Mouse (Mus musculus): ENCODE results near the gene Clcf1. TPM values are rescaled to one million over a fixed set of nuclear protein-coding genes. Genes with fewer than 3 reads are reported as not detected.

The Clcf1 gene
- polyA plus RNA-seq, 1 experiment from 2014 or later = 6.5 TPM

- H3K36me3 ChIP-seq (ENCODE audit: insufficient read depth, low read length) = no peaks in the 10 kb centered on the region
- no peak for TF ChIP-seq CTCF (IDR thresholded peaks at IDR 0.05; ENCODE audit: low read depth)
- peak overlapping the region; percentile 31 for H3K27ac ChIP-seq
- peaks cover 40% of the 10 kb centered on the region for H3K4me1 ChIP-seq (replicated peaks; ENCODE audit: insufficient read depth, low read length)
- H3K4me3 ChIP-seq (replicated peaks; ENCODE audit: low read depth, low read length) = no peak overlapping the region
- ATAC-seq (replicated peaks; ENCODE audit: low FRiP score, low read depth) (no peak), DNase-seq (ENCODE audit: low spot score) (no peak)
- H3K27me3 ChIP-seq (ENCODE audit: insufficient read depth, low read length) = no peaks in the 10 kb centered on the region
- 48% methylated on average over 4 of the region's 4 CpGs for WGBS
- H3K9me3 ChIP-seq (replicated peaks; ENCODE audit: low read length) = no peaks in the 10 kb centered on the region
- H3K9ac ChIP-seq (ENCODE audit: low read depth, low read length) = no peak overlapping the region; the same call in 1 of the 2 replicates
- H3K4me2 ChIP-seq (ENCODE audit: low read length) = peak overlapping the region; percentile 30; the same call in 1 of the 2 replicates
Observed at GRCm38 (mm10) chr19:4220416-4220815, 6.4 kb downstream of the Clcf1 start.

DNA sequence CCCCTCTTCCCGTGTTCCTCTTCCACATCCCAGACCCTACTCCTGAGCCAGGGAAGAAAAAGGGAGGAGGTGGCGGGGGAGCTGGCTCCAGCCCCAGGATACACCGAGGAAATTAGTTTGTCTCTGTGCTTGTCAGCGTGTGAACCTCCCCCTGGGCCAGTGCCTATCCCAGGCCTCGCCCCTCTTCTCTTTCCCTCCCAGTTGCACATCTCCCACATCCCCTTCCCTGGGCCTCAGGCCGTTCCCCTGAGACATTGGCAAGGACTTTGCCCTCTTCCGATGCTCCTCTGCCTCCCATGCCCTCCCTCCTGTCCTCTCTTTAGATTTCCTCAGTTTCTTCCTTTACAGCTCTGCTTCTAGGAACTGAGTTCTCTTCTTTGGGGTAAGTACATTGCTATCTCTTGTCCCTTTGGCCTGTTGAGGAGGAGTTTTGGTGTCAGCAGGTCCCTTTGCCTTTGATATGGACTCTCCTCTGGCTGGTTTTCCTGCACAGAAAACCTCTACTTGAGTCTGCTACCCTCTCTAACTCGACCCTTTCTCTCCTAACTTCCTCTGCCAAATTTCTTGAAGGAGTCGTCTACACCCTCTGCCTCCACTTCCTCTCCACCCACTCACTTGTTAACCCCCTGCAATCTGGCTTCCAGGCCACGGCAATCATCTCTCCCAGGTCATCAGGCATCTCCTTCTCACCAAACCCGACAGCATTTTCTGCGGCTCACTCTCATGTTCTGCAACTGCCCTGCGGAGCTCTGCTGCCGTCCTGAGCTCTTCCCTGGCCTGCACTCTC lies 7.1 kb downstream of the Clcf1 start:
- Histone ChIP-seq H3K4me2 (ENCODE audit: low read length) (peak overlapping the region; percentile 30), H3K9me3 (replicated peaks; ENCODE audit: low read length) (no peaks in the 10 kb centered on the region), H3K9ac (ENCODE audit: low read depth, low read length) (0 out of 2 replicates have a peak overlapping the region, but pooled peaks have one; percentile 31), H3K27ac (peak overlapping the region; percentile 64), H3K4me1 (replicated peaks; ENCODE audit: insufficient read depth, low read length) (peaks cover 39% of the 10 kb centered on the region), H3K36me3 (ENCODE audit: insufficient read depth, low read length) (no peaks in the 10 kb centered on the region), H3K27me3 (ENCODE audit: insufficient read depth, low read length) (no peaks in the 10 kb centered on the region), H3K4me3 (replicated peaks; ENCODE audit: low read depth, low read length) (no peak overlapping the region)
- 13% methylated on average over 14 of the region's 14 CpGs for WGBS
- peak; percentile 75 for DNase-seq (ENCODE audit: low spot score)
- TF ChIP-seq CTCF (IDR thresholded peaks at IDR 0.05; ENCODE audit: low read depth) = no peak
- no peak for ATAC-seq (replicated peaks; ENCODE audit: low FRiP score, low read depth)

DNA sequence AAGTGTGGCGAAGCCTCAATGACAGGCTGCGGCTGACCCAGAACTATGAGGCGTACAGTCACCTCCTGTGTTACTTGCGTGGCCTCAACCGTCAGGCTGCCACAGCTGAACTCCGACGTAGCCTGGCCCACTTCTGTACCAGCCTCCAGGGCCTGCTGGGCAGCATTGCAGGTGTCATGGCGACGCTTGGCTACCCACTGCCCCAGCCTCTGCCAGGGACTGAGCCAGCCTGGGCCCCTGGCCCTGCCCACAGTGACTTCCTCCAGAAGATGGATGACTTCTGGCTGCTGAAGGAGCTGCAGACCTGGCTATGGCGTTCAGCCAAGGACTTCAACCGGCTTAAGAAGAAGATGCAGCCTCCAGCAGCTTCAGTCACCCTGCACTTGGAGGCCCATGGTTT lies 8.1 kb downstream of the Clcf1 start:
- no peaks in the 10 kb centered on the region for H3K27me3 ChIP-seq (ENCODE audit: insufficient read depth, low read length)
- 22% methylated on average over 11 of the region's 11 CpGs for WGBS
- no peak overlapping the region for H3K4me3 ChIP-seq (replicated peaks; ENCODE audit: low read depth, low read length)
- ATAC-seq (replicated peaks; ENCODE audit: low FRiP score, low read depth) (peak; percentile 77; the same call in 1 of the 2 replicates), DNase-seq (ENCODE audit: low spot score) (peak; percentile 46)
- H3K4me2 ChIP-seq (ENCODE audit: low read length) = 0 out of 2 replicates have a peak overlapping the region, but pooled peaks have one; percentile 9
- no peak for TF ChIP-seq CTCF (IDR thresholded peaks at IDR 0.05; ENCODE audit: low read depth)
- peaks cover 31% of the 10 kb centered on the region for H3K4me1 ChIP-seq (replicated peaks; ENCODE audit: insufficient read depth, low read length)
- H3K36me3 ChIP-seq (ENCODE audit: insufficient read depth, low read length) = no peaks in the 10 kb centered on the region
- no peak overlapping the region for H3K9ac ChIP-seq (ENCODE audit: low read depth, low read length)
- H3K27ac ChIP-seq = peak overlapping the region; percentile 64; the same call in 1 of the 2 replicates
- H3K9me3 ChIP-seq (replicated peaks; ENCODE audit: low read length) = no peaks in the 10 kb centered on the region

GRCm38 (mm10) chr19:4226779-4227178 lies 12.7 kb downstream of the Clcf1 start:
- Histone ChIP-seq H3K9me3 (replicated peaks; ENCODE audit: low read length) (no peaks in the 10 kb centered on the region), H3K9ac (ENCODE audit: low read depth, low read length) (no peak overlapping the region), H3K4me3 (replicated peaks; ENCODE audit: low read depth, low read length) (no peak overlapping the region), H3K4me2 (ENCODE audit: low read length) (no peak overlapping the region), H3K4me1 (replicated peaks; ENCODE audit: insufficient read depth, low read length) (peaks cover 27% of the 10 kb centered on the region), H3K27me3 (ENCODE audit: insufficient read depth, low read length) (no peaks in the 10 kb centered on the region), H3K36me3 (ENCODE audit: insufficient read depth, low read length) (no peaks in the 10 kb centered on the region), H3K27ac (no peak overlapping the region)
- 88% methylated on average over 7 of the region's 7 CpGs for WGBS
- ATAC-seq (replicated peaks; ENCODE audit: low FRiP score, low read depth) (no peak), DNase-seq (ENCODE audit: low spot score) (no peak)
- no peak for TF ChIP-seq CTCF (IDR thresholded peaks at IDR 0.05; ENCODE audit: low read depth)

GRCm38 (mm10) chr19:4227446-4227845 lies 13.4 kb downstream of the Clcf1 start:
- H3K4me3 ChIP-seq (replicated peaks; ENCODE audit: low read depth, low read length) = no peak overlapping the region
- ATAC-seq (replicated peaks; ENCODE audit: low FRiP score, low read depth) = no peak
- no peaks in the 10 kb centered on the region for H3K9me3 ChIP-seq (replicated peaks; ENCODE audit: low read length)
- 68% methylated on average over 5 of the region's 5 CpGs for WGBS
- TF ChIP-seq CTCF (IDR thresholded peaks at IDR 0.05; ENCODE audit: low read depth) = no peak
- H3K27me3 ChIP-seq (ENCODE audit: insufficient read depth, low read length) = no peaks in the 10 kb centered on the region
- no peaks in the 10 kb centered on the region for H3K36me3 ChIP-seq (ENCODE audit: insufficient read depth, low read length)
- no peak for DNase-seq (ENCODE audit: low spot score)
- H3K4me2 ChIP-seq (ENCODE audit: low read length) = no peak overlapping the region
- H3K9ac ChIP-seq (ENCODE audit: low read depth, low read length) = no peak overlapping the region
- H3K27ac ChIP-seq = no peak overlapping the region
- peaks cover 21% of the 10 kb centered on the region for H3K4me1 ChIP-seq (replicated peaks; ENCODE audit: insufficient read depth, low read length)

- DNase-seq (ENCODE audit: low spot score) = peak; percentile 94
- peak; percentile 97 for TF ChIP-seq CTCF (IDR thresholded peaks at IDR 0.05; ENCODE audit: low read depth)
- no peak overlapping the region for H3K27ac ChIP-seq
- H3K9me3 ChIP-seq (replicated peaks; ENCODE audit: low read length) = no peaks in the 10 kb centered on the region
- no peak overlapping the region for H3K4me3 ChIP-seq (replicated peaks; ENCODE audit: low read depth, low read length)
- ATAC-seq (replicated peaks; ENCODE audit: low FRiP score, low read depth) = peak; percentile 23; the same call in 1 of the 2 replicates
- WGBS = 20% methylated on average over 8 of the region's 8 CpGs
- no peak overlapping the region for H3K4me2 ChIP-seq (ENCODE audit: low read length)
- H3K36me3 ChIP-seq (ENCODE audit: insufficient read depth, low read length) = no peaks in the 10 kb centered on the region
- H3K9ac ChIP-seq (ENCODE audit: low read depth, low read length) = no peak overlapping the region
- peaks cover 20% of the 10 kb centered on the region for H3K4me1 ChIP-seq (replicated peaks; ENCODE audit: insufficient read depth, low read length)
- no peaks in the 10 kb centered on the region for H3K27me3 ChIP-seq (ENCODE audit: insufficient read depth, low read length)
Observed at GRCm38 (mm10) chr19:4227894-4228678, 14.0 kb downstream of the Clcf1 start.
